Mouse (Mus musculus): ENCODE results near the gene Gm17581.

The Gm17581 gene

DNA sequence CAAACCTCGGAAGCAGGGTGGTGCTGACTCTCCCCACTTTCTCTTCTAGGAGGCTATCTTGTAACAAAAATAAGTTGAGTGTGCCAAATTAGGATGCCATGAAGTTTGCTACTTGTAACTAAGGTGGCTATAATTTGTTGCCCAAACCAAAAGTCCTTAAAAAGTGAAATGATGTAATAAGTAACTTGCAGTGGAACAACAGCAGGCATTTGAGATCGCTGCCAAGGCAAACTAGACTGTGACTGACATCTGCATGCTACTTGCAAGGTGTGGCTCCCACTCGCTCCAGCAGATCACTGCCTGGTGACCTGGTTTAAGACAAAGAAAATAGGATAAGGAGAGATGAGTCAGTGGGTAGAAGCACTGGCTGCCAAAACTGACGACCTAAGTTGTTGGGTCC is 42.5 kb downstream of the Gm17581 start:
- in situ Hi-C loops (cut with MboI; ENCODE audit: low sequenced_read_pairs) = no loop called here

DNA sequence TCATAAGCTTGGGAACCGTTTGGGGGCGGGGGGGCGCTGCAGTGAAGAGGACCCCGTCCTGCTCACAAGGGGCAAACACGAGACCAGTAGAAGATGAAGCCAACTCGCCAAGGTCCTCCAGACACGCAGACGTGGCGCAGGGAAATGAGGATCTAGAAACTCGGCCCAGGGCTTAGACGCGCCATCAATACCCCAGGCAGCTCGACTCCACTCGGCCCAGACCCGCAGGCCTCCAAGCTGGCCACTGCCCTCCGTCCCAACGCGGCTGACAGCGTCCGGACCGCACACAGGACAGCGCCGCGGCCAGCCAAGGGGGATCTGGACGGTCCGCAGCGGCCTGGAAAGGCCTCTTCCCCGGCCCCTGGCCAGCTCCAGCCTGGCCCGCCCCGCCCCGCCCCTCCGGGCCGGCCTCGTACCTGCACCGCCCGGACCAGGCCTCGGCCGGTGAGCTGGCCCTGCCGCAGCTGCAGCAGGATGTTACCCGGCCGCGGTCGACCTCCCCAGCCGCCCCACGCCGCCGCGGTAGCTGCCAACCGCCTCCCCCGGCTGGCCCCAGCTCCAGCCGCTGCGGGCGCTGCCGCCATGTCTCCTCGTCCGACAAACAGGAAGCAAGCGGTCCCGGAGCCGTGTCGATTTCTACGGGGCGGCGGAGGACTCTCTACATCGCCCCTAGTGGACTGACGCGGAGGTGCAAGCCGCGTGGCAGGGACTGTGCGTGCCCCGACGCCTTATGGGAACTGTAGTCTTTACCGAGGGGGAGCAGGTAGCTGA is 43.8 kb downstream of the Gm17581 start, which contains the start of gene Trpc4ap:
Gene Trpc4ap (minus strand): TSS at position 662 of the 771 bp plus-strand sequence.
- in situ Hi-C loops (cut with MboI; ENCODE audit: low sequenced_read_pairs) = no loop called here

DNA sequence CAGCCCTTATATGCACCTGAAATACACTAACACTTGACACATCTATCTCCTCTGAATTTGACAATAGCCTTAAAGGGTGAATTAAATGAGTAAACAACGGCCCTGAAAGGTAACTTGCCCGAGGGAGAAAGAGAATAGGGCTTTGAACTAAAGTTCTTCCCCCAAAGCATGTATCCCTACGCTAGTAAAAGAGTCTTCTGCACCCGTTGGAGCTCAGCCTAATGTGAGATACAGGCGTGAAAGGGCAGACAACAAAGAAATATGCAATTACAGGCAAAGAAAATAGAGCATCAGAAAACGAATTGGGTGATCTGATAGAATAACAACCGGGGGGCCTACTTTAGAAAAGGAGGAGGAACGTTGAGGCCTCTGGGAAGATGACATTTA is 44.3 kb downstream of the Gm17581 start:
- in situ Hi-C loops (cut with MboI; ENCODE audit: low sequenced_read_pairs) = no loop called here

DNA sequence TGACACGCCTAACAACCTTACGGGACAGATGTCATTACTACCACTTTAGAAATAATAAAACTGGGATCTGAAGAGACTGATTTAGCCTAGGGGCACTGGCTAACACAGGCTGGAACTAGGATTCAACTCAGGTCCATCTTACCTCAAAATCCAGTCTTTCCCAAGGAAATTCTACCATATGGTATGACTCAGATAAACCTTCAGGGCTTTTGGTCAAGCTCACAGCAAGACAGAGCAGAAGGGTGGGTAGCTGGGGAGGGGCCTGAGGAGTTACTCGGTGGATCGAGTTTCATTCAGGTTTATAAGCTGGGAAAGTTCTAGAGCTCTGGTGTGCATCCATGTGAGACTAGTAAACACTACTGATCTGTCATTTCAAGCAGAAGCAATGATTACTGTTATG is 46.5 kb downstream of the Gm17581 start:
- in situ Hi-C loops (cut with MboI; ENCODE audit: low sequenced_read_pairs) = no loop called here

DNA sequence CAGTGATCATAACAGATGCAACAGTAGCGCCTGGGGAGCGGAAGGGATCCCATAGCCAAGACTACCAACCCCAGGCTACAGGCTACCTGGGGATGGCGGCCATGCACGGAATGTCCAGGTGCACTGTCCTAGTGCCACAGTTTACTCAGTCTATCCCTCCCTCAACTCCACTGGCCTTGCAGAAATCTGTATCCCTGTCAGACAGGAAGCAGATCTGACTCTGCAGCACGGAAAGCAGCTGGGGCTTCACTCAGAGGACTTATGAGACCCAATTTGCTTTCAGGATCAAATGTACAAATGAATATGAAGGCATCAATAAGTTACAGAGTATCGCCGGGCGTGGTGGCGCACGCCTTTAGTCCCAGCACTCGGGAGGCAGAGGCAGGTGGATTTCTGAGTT is 47.9 kb downstream of the Gm17581 start:
- in situ Hi-C loops (cut with MboI; ENCODE audit: low sequenced_read_pairs) = no loop called here

DNA sequence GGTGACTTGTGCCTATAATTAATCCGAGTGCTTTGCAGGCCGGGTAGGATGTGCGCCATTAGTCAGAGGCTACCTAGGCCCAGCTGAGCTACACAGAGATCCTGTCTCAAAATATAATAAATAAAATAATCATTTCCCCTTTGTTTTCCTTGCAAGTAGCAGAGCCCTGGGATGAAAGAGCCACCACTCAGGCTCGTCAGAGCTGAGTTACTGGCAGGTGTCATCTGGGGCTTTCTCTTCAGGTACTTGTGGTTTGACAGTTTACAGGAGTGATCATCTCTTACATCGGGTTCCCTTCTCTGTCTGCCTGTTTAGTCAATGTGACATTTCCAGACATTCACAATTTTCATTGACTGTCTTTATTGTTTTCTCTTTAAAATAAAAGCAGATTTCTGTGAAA is 49.1 kb downstream of the Gm17581 start:
- in situ Hi-C loops (cut with MboI; ENCODE audit: low sequenced_read_pairs) = no loop called here
